Mouse (Mus musculus): Measurements from ENCODE around the gene Naa80.
"Not testable (repeated sequence)": the region's sequence is repeated elsewhere in the genome, so short reads cannot be mapped to it uniquely, and the experiment has no call there.

Gene Naa80

GRCm38 (mm10) chr9:107551117-107551889, 27.4 kb upstream of the Naa80 start, which contains the start of gene Rassf1:
Rassf1 (plus strand) TSS chr9:107551555.
- DNase-seq (ENCODE audit: low spot score in 2 of 2): peak; percentile 84 to 87

GRCm38 (mm10) chr9:107551890-107552355, 26.8 kb upstream of the Naa80 start:
- no peak for DNase-seq (ENCODE audit: low spot score in 2 of 2)

- DNase-seq (ENCODE audit: low spot score in 2 of 2): peak in 1 of 2 experiments; percentile 1
Observed at GRCm38 (mm10) chr9:107552690-107553393, 25.8 kb upstream of the Naa80 start.

- peak; percentile 45 to 46 for DNase-seq (ENCODE audit: low spot score in 2 of 2)
Observed at GRCm38 (mm10) chr9:107553541-107554318, 25.0 kb upstream of the Naa80 start.

GRCm38 (mm10) chr9:107554319-107554825, 24.3 kb upstream of the Naa80 start:
- DNase-seq (ENCODE audit: low spot score in 2 of 2): peak; percentile 95 to 97

- peak; percentile 55 to 65 for DNase-seq (ENCODE audit: low spot score in 2 of 2)
Observed at GRCm38 (mm10) chr9:107555031-107555457, 23.6 kb upstream of the Naa80 start.

GRCm38 (mm10) chr9:107555701-107556100, 23.0 kb upstream of the Naa80 start:
- DNase-seq (ENCODE audit: low spot score in 2 of 2): no peak

- no peak for DNase-seq (ENCODE audit: low spot score in 2 of 2)
Observed at GRCm38 (mm10) chr9:107556346-107556745, 22.3 kb upstream of the Naa80 start.

GRCm38 (mm10) chr9:107563029-107563581, 15.6 kb upstream of the Naa80 start, which contains the start of gene Tusc2:
Tusc2 (plus strand) TSS chr9:107563255.
- peak; percentile 96 for DNase-seq (ENCODE audit: low spot score in 2 of 2)

GRCm38 (mm10) chr9:107565556-107565955, 13.1 kb upstream of the Naa80 start:
- not testable (repeated sequence) for DNase-seq (ENCODE audit: low spot score in 2 of 2)

GRCm38 (mm10) chr9:107566041-107566709, 12.5 kb upstream of the Naa80 start:
- peak; percentile 71 to 75 for DNase-seq (ENCODE audit: low spot score in 2 of 2)

GRCm38 (mm10) chr9:107566855-107567254, 11.8 kb upstream of the Naa80 start:
- no peak for DNase-seq (ENCODE audit: low spot score in 2 of 2)

GRCm38 (mm10) chr9:107567702-107568319, 10.9 kb upstream of the Naa80 start, which contains the start of gene Hyal2:
Hyal2 (plus strand) TSS chr9:107567945.
- DNase-seq (ENCODE audit: low spot score in 2 of 2): no peak

GRCm38 (mm10) chr9:107568331-107569261, 10.1 kb upstream of the Naa80 start:
- DNase-seq (ENCODE audit: low spot score in 2 of 2): peak; percentile 84 to 89

GRCm38 (mm10) chr9:107569270-107569669, 9.4 kb upstream of the Naa80 start:
- DNase-seq (ENCODE audit: low spot score in 2 of 2): no peak

GRCm38 (mm10) chr9:107570016-107570415, 8.7 kb upstream of the Naa80 start:
- no peak for DNase-seq (ENCODE audit: low spot score in 2 of 2)

GRCm38 (mm10) chr9:107570845-107571244, 7.8 kb upstream of the Naa80 start:
- DNase-seq (ENCODE audit: low spot score in 2 of 2): no peak

- no peak for DNase-seq (ENCODE audit: low spot score in 2 of 2)
Observed at GRCm38 (mm10) chr9:107571534-107572326, 7.0 kb upstream of the Naa80 start.

Measured in spleen, postnatal 36 days (tissue).